Mouse (Mus musculus): Measurements from ENCODE around the gene Ap1s1. TPM values are rescaled to one million over a fixed set of nuclear protein-coding genes. Genes with fewer than 3 reads are reported as not detected.

The Ap1s1 gene
- polyA plus RNA-seq, 1 experiment from 2014 or later = 140 TPM

DNA sequence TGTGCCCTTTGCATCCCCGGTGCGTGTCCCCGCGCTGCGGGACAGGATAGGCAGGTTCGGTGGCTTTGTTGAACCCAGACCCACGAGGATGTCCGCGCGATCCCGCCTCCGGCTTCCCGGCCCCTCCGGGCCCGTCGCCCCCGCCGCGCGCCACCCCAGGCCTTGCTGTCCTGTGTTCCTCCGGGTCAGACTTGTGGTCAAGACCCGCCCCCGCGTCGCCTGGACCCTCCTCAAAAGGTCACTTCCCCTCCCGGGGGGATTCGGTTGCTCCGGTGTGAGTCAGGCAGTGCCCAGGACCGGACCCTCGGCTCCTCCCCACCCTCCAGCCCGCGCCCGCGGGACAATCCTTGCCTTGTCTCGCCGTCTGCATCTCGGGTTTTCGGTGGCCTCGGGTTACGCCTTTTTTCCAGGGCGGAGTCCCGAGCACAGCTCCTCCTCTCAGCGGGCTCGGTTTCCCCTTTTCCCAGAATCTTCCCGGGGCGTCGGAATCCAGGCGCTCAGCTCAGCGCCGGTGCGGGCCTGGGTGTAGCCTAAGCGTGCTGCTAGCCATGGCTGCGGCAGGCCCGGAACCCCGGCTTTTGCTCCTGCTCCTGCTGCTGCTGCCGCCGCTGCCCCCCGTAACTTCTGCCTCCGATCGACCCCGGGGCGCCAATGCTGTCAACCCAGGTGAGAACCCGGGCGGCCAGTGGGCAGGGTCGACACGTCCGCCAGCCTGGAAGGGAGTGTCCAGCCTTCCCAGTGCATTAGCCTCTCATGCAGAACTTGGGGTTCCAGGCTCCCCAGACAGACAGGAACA, 58.6 kb downstream of the Ap1s1 start:
- peak overlapping the region; percentile 87 for H3K4me2 ChIP-seq
- under 1% methylated on average over 67 of the region's 67 CpGs for WGBS
- H3K4me1 ChIP-seq = peaks cover 19% of the 10 kb centered on the region
- H3K9ac ChIP-seq = peak overlapping the region; percentile 96
- peaks cover 50% of the 10 kb centered on the region for H3K36me3 ChIP-seq
- H3K9me3 ChIP-seq = no peaks in the 10 kb centered on the region
- H3K4me3 ChIP-seq = peak overlapping the region; percentile 82
- H3K27ac ChIP-seq (replicated peaks) = peak overlapping the region; percentile 90
- H3K27me3 ChIP-seq (replicated peaks) = no peaks in the 10 kb centered on the region
- ATAC-seq (ENCODE audit: extremely low read depth, insufficient number of reproducible peaks, low FRiP score, low TSS enrichment) = peak; percentile 43

DNA sequence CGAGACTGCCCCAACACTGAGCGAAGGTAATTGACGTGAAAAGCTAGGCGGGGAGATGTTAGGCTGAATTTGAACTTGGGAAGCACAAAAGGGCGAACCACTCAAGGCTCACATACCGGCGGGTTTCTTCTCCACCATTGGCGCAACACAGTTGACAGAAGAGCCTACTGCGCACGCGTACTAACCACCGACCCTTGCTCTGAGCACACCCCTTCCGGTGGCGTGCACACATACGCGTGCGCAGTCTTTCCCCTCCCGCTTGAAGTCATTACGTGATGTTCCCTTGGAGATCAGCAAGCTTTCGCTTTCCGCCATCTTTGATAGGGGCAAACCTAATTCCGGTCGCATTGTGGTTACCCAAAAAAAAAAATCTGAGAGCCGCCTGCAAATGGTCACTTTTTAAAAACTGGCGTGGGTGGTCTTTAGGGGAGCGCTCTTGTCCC, 59.2 kb downstream of the Ap1s1 start, which contains the start of gene Plod3:
Gene Plod3, plus strand, starts transcription at position 325 of the 443 bp plus-strand sequence.
- Histone ChIP-seq H3K4me3 (peak within 1 kb of the TSS; percentile 82), H3K4me2 (peak within 1 kb of the TSS; percentile 87), H3K27ac (replicated peaks) (peak within 1 kb of the TSS; percentile 90), H3K4me1 (peaks cover 19% of the 10 kb centered on the region), H3K9ac (peak within 1 kb of the TSS; percentile 96), H3K9me3 (no peaks in the 10 kb centered on the region), H3K27me3 (replicated peaks) (no peaks in the 10 kb centered on the region), H3K36me3 (peaks cover 50% of the 10 kb centered on the region)
- ATAC-seq (ENCODE audit: extremely low read depth, insufficient number of reproducible peaks, low FRiP score, low TSS enrichment) = peak; percentile 85
- WGBS = 0% methylated on average over 26 of the region's 26 CpGs

MicroRNA genes within 50 kb of the gene (microRNA counts, 519-probe panel; counts per million panel counts)
- microRNA mmu-miR-702 = 209 counts per million, percentile 61 among the panel's probes with 10 or more counts

Small RNAs within 50 kb of the gene (microRNA-seq; reads per million reads assigned to microRNA genes)
- gene Mir702 = 30.0 reads per million, percentile 39 among the genes with 10 or more reads in this experiment

Other genes starting within 250 kb of the Ap1s1 start
- gene Col26a1, start 162.9 kb downstream of the Ap1s1 start, polyA plus RNA-seq (2015; fragmentation: Nextera tagmentation; extraction: Ambion mirVana) = 20.2 and 21.8 TPM in 2 replicates
- gene Ift22, start 138.0 kb downstream of the Ap1s1 start, polyA plus RNA-seq (2015; fragmentation: Nextera tagmentation; extraction: Ambion mirVana) = 32.7 and 38.7 TPM in 2 replicates
- gene Fis1, start 92.9 kb downstream of the Ap1s1 start, polyA plus RNA-seq (2015; fragmentation: Nextera tagmentation; extraction: Ambion mirVana) = 249 and 252 TPM in 2 replicates
- 3.8 and 4.3 TPM in 2 replicates for gene Cldn15, start 79.5 kb downstream of the Ap1s1 start, polyA plus RNA-seq (2015; fragmentation: Nextera tagmentation; extraction: Ambion mirVana)
- 43.2 and 45.6 TPM in 2 replicates for gene Plod3, start 59.1 kb downstream of the Ap1s1 start, polyA plus RNA-seq (2015; fragmentation: Nextera tagmentation; extraction: Ambion mirVana)
- 79.8 and 81.9 TPM in 2 replicates for gene Znhit1, start 58.1 kb downstream of the Ap1s1 start, polyA plus RNA-seq (2015; fragmentation: Nextera tagmentation; extraction: Ambion mirVana)
- 0.11 and 0.16 TPM in 2 replicates for gene Vgf, start 19.7 kb downstream of the Ap1s1 start, polyA plus RNA-seq (2015; fragmentation: Nextera tagmentation; extraction: Ambion mirVana)
- 0.74 and 0.92 TPM in 2 replicates for gene Serpine1, start 26.1 kb upstream of the Ap1s1 start, polyA plus RNA-seq (2015; fragmentation: Nextera tagmentation; extraction: Ambion mirVana)
- 4.9 and 6.9 TPM in 2 replicates for gene Trim56, start 70.1 kb upstream of the Ap1s1 start, polyA plus RNA-seq (2015; fragmentation: Nextera tagmentation; extraction: Ambion mirVana)
- gene Muc3, start 103.2 kb upstream of the Ap1s1 start, polyA plus RNA-seq (2015; fragmentation: Nextera tagmentation; extraction: Ambion mirVana) = 0.11 TPM in 1 of 2 replicates, not detected in the other
- gene Muc3a, start 166.3 kb upstream of the Ap1s1 start, polyA plus RNA-seq (2015; fragmentation: Nextera tagmentation; extraction: Ambion mirVana) = not detected in 2 replicates
- 12.7 and 14.8 TPM in 2 replicates for gene Ache, start 241.4 kb upstream of the Ap1s1 start, polyA plus RNA-seq (2015; fragmentation: Nextera tagmentation; extraction: Ambion mirVana)
- gene Ufsp1, start 248.5 kb upstream of the Ap1s1 start, polyA plus RNA-seq (2015; fragmentation: Nextera tagmentation; extraction: Ambion mirVana) = 8.1 and 8.8 TPM in 2 replicates